Mouse (Mus musculus) CD4-positive, CD25-positive, alpha-beta regulatory T cell, adult 4 months (primary cell): ENCODE measurements around the gene Enox1. TPM values are rescaled to one million over a fixed set of nuclear protein-coding genes. Genes with fewer than 3 reads are reported as not detected.

Source experiments
- ATAC-seq: one replicate; pipeline ENCODE4 v1.8.0; 2017
- polyA plus RNA-seq, 2 experiments: library from polyadenylated mRNA; unstranded; fragments of 100-300 nt; shearing (Covaris generic); gene quantifications; one replicate each; pipeline ENCODE4 v1.2.1; 2017

Gene Enox1
- polyA plus RNA-seq, 2 experiments from 2014 or later = not detected

GRCm38 (mm10) chr14:77632466-77633171, 476.1 kb downstream of the Enox1 start:
- no peak for ATAC-seq

- no peak for ATAC-seq
Measured at GRCm38 (mm10) chr14:77633172-77633542, 476.6 kb downstream of the Enox1 start.

- ATAC-seq = no peak
Measured at GRCm38 (mm10) chr14:77636931-77637330, 480.4 kb downstream of the Enox1 start.

- ATAC-seq = no peak
Measured at GRCm38 (mm10) chr14:77638148-77638547, 481.6 kb downstream of the Enox1 start.

GRCm38 (mm10) chr14:77638616-77639015, 482.1 kb downstream of the Enox1 start:
- ATAC-seq = no peak

- no peak for ATAC-seq
Measured at GRCm38 (mm10) chr14:77639586-77639985, 483.0 kb downstream of the Enox1 start.

- ATAC-seq = no peak
Measured at GRCm38 (mm10) chr14:77642314-77642713, 485.8 kb downstream of the Enox1 start.

- no peak for ATAC-seq
Measured at GRCm38 (mm10) chr14:77646196-77646595, 489.6 kb downstream of the Enox1 start.

GRCm38 (mm10) chr14:77647017-77647416, 490.5 kb downstream of the Enox1 start:
- no peak for ATAC-seq

- ATAC-seq = no peak
Measured at GRCm38 (mm10) chr14:77648305-77648704, 491.7 kb downstream of the Enox1 start.

GRCm38 (mm10) chr14:77658739-77659138, 502.2 kb downstream of the Enox1 start:
- no peak for ATAC-seq

GRCm38 (mm10) chr14:77662273-77662672, 505.7 kb downstream of the Enox1 start:
- ATAC-seq = no peak

GRCm38 (mm10) chr14:77662994-77663393, 506.4 kb downstream of the Enox1 start:
- no peak for ATAC-seq

GRCm38 (mm10) chr14:77668096-77668495, 511.5 kb downstream of the Enox1 start:
- ATAC-seq = no peak

GRCm38 (mm10) chr14:77669494-77669893, 512.9 kb downstream of the Enox1 start:
- no peak for ATAC-seq

- no peak for ATAC-seq
Measured at GRCm38 (mm10) chr14:77670945-77671344, 514.4 kb downstream of the Enox1 start.

- no peak for ATAC-seq
Measured at GRCm38 (mm10) chr14:77671961-77672360, 515.4 kb downstream of the Enox1 start.

GRCm38 (mm10) chr14:77673138-77673537, 516.6 kb downstream of the Enox1 start:
- no peak for ATAC-seq

GRCm38 (mm10) chr14:77677951-77678350, 521.4 kb downstream of the Enox1 start:
- no peak for ATAC-seq

- ATAC-seq = no peak
Measured at GRCm38 (mm10) chr14:77679877-77680276, 523.3 kb downstream of the Enox1 start.

- no peak for ATAC-seq
Measured at GRCm38 (mm10) chr14:77682888-77683555, 526.5 kb downstream of the Enox1 start.

- ATAC-seq = no peak
Measured at GRCm38 (mm10) chr14:77689816-77690215, 533.3 kb downstream of the Enox1 start.

GRCm38 (mm10) chr14:77705006-77705405, 548.4 kb downstream of the Enox1 start:
- ATAC-seq = no peak

GRCm38 (mm10) chr14:77706511-77707246, 550.1 kb downstream of the Enox1 start:
- no peak for ATAC-seq
